Mouse (Mus musculus) lung, postnatal 0 days (tissue): Measurements from ENCODE around the gene Sema3b. TPM values are rescaled to one million over a fixed set of nuclear protein-coding genes. Genes with fewer than 3 reads are reported as not detected.

Source experiments
- ATAC-seq: fragments of 200-750 bp; cut with Nextera tagmentation; 2 replicates; pipeline ENCODE4 v1.8.0; 2017; ENCODE audit warnings: moderate library complexity
- DNase-seq: peaks from one replicate; pipeline ENCODE4 v3.0.0-alpha.2; 2016; ENCODE audit warnings: low spot score
- H3K27ac ChIP-seq: fragments of 300-500 bp; sonication (generic); 2 replicates; pipeline ENCODE4 v1.5.1; 2014; ENCODE audit warnings: antibody characterized with exemption, mild to moderate bottlenecking, low read length, mixed read lengths
- H3K27me3 ChIP-seq: fragments of 300-500 bp; sonication (generic); replicated peaks from 2 replicates; pipeline ENCODE4 v1.6.1; 2014; ENCODE audit warnings: low read length, mixed read lengths; ENCODE audit not compliant: insufficient read depth
- H3K36me3 ChIP-seq: fragments of 300-500 bp; sonication (generic); 2 replicates; pipeline ENCODE4 v1.6.1; 2014; ENCODE audit warnings: low read length, mixed read lengths; ENCODE audit not compliant: insufficient read depth
- H3K4me1 ChIP-seq: fragments of 300-500 bp; sonication (generic); 2 replicates; pipeline ENCODE4 v1.6.1; 2014; ENCODE audit warnings: antibody characterized with exemption, low read depth, low read length, mixed read lengths; ENCODE audit not compliant: insufficient read depth
- H3K4me2 ChIP-seq: fragments of 300-500 bp; sonication (generic); replicated peaks from 2 replicates; pipeline ENCODE4 v1.6.1; 2014; ENCODE audit warnings: low read depth, mild to moderate bottlenecking, low read length, moderate library complexity, mixed read lengths
- H3K4me3 ChIP-seq: fragments of 300-500 bp; sonication (generic); 2 replicates; pipeline ENCODE4 v1.5.1; 2014; ENCODE audit warnings: low read depth, low read length
- H3K9ac ChIP-seq: fragments of 300-500 bp; sonication (generic); replicated peaks from 2 replicates; pipeline ENCODE4 v1.6.1; 2014; ENCODE audit warnings: low read depth, mild to moderate bottlenecking
- H3K9me3 ChIP-seq: fragments of 300-500 bp; sonication (generic); 2 replicates; pipeline ENCODE4 v1.6.1; 2016; ENCODE audit warnings: low read length, mixed read lengths
- CTCF ChIP-seq: IDR thresholded peaks from 2 replicates; pipeline ENCODE4 v1.5.1; 2016; ENCODE audit warnings: antibody characterized with exemption, mild to moderate bottlenecking
- EP300 ChIP-seq: IDR thresholded peaks from 2 replicates; pipeline ENCODE4 v1.6.1; 2016; ENCODE audit warnings: antibody characterized with exemption, mild to moderate bottlenecking, control low read depth
- WGBS: fragments of 180-500 bp; shearing (Covaris S2); extraction: QIAGEN DNeasy Blood & Tissue Kit; methylation state at CpG from one replicate; pipeline ENCODE4 v1.1.7; 2014; 5-methylcytosine and 5-hydroxymethylcytosine counted together
- polyA plus RNA-seq: library from polyadenylated mRNA; unstranded; fragments of >200 nt; fragmentation: Nextera tagmentation; extraction: Ambion mirVana; gene quantifications from 2 replicates; pipeline ENCODE4 v1.2.1, GENCODE M21; 2015

Sema3b gene
- polyA plus RNA-seq, 1 experiment from 2014 or later: 34.3 TPM

GRCm38 (mm10) chr9:107601275-107601674 lies 7.8 kb downstream of the Sema3b start:
- no peak overlapping the region for H3K27ac ChIP-seq
- no peak overlapping the region for H3K4me2 ChIP-seq
- no peaks in the 10 kb centered on the region for H3K27me3 ChIP-seq
- H3K36me3 ChIP-seq: no peaks in the 10 kb centered on the region
- H3K9ac ChIP-seq: no peak overlapping the region
- DNase-seq (no peak), ATAC-seq (no peak)
- 0 out of 2 replicates have a peak, but pooled peaks cover 3% of the 10 kb centered on the region for H3K4me1 ChIP-seq
- H3K4me3 ChIP-seq: no peak overlapping the region
- TF ChIP-seq EP300: no peak
- no peak for TF ChIP-seq CTCF
- no peaks in the 10 kb centered on the region for H3K9me3 ChIP-seq
- WGBS: 79% methylated on average over 11 of the region's 11 CpGs

DNA sequence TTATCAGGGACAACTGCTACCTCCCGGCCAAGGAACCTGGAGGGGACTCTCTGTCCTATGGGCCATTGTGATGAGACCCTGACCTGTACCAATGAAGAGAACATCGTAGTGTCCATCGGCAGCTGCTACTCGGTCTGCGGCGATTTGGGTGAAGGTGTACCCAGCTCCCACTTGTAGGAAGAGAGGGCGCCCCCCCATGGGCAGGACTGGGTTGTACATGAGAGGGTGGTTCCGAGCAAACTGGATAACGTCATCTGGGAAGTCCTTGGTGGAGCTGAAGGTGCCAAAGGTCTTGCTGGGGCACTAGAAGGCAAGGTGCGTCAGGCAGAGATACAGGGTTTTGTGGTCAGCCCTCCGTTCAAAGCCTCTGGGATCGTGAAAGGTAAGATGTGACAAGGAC lies 8.3 kb downstream of the Sema3b start:
- peak; percentile 49 for TF ChIP-seq CTCF
- TF ChIP-seq EP300: no peak
- Histone ChIP-seq H3K27me3 (no peaks in the 10 kb centered on the region), H3K4me2 (no peak overlapping the region), H3K9me3 (no peaks in the 10 kb centered on the region), H3K4me3 (no peak overlapping the region), H3K4me1 (0 out of 2 replicates have a peak, but pooled peaks cover 3% of the 10 kb centered on the region), H3K36me3 (no peaks in the 10 kb centered on the region), H3K9ac (no peak overlapping the region), H3K27ac (no peak overlapping the region)
- ATAC-seq: no peak
- DNase-seq: no peak
- 70% methylated on average over 12 of the region's 12 CpGs for WGBS

- 62% methylated on average over 14 of the region's 14 CpGs for WGBS
- Histone ChIP-seq H3K9me3 (no peaks in the 10 kb centered on the region), H3K27me3 (no peaks in the 10 kb centered on the region), H3K9ac (no peak overlapping the region), H3K4me2 (no peak overlapping the region), H3K36me3 (no peaks in the 10 kb centered on the region), H3K4me3 (no peak overlapping the region), H3K27ac (no peak overlapping the region), H3K4me1 (0 out of 2 replicates have a peak, but pooled peaks cover 3% of the 10 kb centered on the region)
- TF ChIP-seq CTCF: no peak; the same call in 1 of the 2 replicates
- no peak for TF ChIP-seq EP300
- ATAC-seq (no peak), DNase-seq (no peak)
These were observed 9.2 kb downstream of the Sema3b start for GRCm38 (mm10) chr9:107599842-107600241.

DNA sequence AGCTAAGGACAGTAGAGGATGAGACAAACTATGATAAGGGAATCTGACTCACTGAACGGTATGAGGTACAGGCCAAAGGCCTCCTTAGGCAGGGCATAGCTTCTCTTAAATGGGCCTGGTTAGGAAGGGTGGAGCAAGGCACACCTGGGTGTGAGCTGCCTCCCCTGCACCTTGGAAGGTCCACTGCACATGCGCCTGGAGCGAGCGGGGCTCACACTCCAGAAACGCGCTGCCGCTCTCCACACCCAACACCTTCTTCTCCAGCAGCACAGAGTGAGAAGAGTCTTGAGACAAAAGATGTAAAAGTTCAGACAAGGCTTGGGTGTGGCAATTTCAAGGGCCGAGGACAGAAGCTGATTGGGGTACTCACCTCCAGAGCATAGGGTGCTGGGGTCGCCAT lies 9.6 kb downstream of the Sema3b start:
- no peak overlapping the region for H3K4me3 ChIP-seq
- 81% methylated on average over 9 of the region's 9 CpGs for WGBS
- TF ChIP-seq EP300 (no peak), CTCF (no peak)
- no peak overlapping the region for H3K27ac ChIP-seq
- DNase-seq: no peak
- no peak overlapping the region for H3K4me2 ChIP-seq
- H3K36me3 ChIP-seq: no peaks in the 10 kb centered on the region
- no peak overlapping the region for H3K9ac ChIP-seq
- no peaks in the 10 kb centered on the region for H3K9me3 ChIP-seq
- no peak for ATAC-seq
- H3K4me1 ChIP-seq: 0 out of 2 replicates have a peak, but pooled peaks cover 3% of the 10 kb centered on the region
- no peaks in the 10 kb centered on the region for H3K27me3 ChIP-seq

DNA sequence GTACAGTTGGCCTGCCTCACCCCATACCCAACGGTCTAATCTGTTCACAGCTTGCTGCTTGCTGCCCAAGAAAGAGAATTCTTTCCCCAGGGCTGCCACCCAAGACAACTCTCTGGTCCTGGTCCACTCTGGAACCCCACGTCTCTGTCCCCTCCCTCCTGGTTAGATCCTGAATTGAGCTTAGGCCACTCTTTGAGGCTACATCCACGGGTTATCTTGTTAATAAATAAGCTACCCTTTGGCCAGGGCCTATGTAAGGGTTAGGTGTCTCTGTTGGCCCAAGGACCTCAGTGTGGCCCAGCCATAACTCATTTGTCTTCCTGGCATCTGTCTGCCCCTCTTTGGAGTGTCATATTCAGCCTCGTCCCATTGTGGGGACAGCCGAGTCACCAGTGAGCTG lies 10.6 kb downstream of the Sema3b start:
- Histone ChIP-seq H3K4me1 (0 out of 2 replicates have a peak, but pooled peaks cover 3% of the 10 kb centered on the region), H3K9ac (no peak overlapping the region), H3K36me3 (no peaks in the 10 kb centered on the region), H3K9me3 (no peaks in the 10 kb centered on the region), H3K4me2 (no peak overlapping the region), H3K4me3 (no peak overlapping the region), H3K27ac (no peak overlapping the region), H3K27me3 (no peaks in the 10 kb centered on the region)
- whole genome bisulfite sequencing: 65% methylated on average over 5 of the region's 5 CpGs
- DNase-seq: no peak
- no peak for TF ChIP-seq EP300
- TF ChIP-seq CTCF: no peak
- ATAC-seq: no peak

GRCm38 (mm10) chr9:107596619-107597569 lies 12.1 kb downstream of the Sema3b start:
- Histone ChIP-seq H3K4me2 (no peak overlapping the region), H3K4me3 (no peak overlapping the region), H3K9ac (no peak overlapping the region), H3K9me3 (no peaks in the 10 kb centered on the region), H3K27ac (no peak overlapping the region), H3K27me3 (no peaks in the 10 kb centered on the region), H3K4me1 (0 out of 2 replicates have a peak, but pooled peaks cover 3% of the 10 kb centered on the region), H3K36me3 (peaks cover 12% of the 10 kb centered on the region; the same call in 1 of the 2 replicates)
- no peak for DNase-seq
- TF ChIP-seq EP300: no peak
- TF ChIP-seq CTCF: no peak
- 78% methylated on average over 11 of the region's 11 CpGs for WGBS
- ATAC-seq: peak; percentile 25
